8 mouse cellular contexts compared by ENCODE assay signal in the genomic region with DNA sequence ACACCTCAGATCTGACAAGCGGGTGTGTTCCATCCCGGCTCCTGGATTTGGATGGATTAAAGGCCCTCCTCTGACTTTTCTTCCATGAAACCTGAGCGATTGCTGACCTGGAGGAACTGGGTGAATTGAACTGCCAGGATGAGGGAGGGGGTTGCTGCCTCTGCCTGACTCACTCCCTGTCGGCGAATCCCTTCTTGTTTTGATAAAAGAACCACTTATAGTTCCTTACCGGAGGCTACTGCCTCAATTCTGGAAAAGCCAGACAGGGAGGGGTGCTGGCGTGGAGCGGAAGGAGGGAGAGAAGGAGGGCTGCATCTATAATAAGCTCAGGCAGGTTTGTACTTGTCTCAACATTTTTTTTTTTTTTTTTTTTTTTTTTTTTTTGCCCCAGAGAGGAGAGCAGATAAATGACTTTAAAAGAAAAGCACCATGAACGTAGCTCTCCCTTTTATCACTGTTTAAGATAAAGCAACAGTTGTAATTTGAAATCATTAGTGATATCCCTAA.
A peak's percentile ranks its signal among the peaks of the same experiment; 100 is the strongest.
DNase-seq lines count a peak whose midpoint lies in the region; ATAC-seq and TF ChIP-seq lines count a peak whose summit lies in the region.

No protein-coding gene starts in this region.

- TF ChIP-seq POLR2A in thymus, adult 2 months (IDR thresholded peaks at IDR 0.05; ENCODE audit: control insufficient read depth, extremely low read depth, insufficient read depth, low read length, poor library complexity), result no peak

- ATAC-seq in forebrain, embryonic 12.5 days (ENCODE audit: low FRiP score), result 0 out of 2 replicates have a peak, but pooled peaks have one; percentile 2
- no peak for ATAC-seq in intestine, postnatal 0 days

- H3K9ac ChIP-seq in forebrain, embryonic 12.5 days, result peak overlapping the region; percentile 70
- H3K9ac ChIP-seq in intestine, postnatal 0 days (ENCODE audit: low read depth, low read length), result 0 out of 2 replicates have a peak overlapping the region, but pooled peaks have one; percentile 85

- H3K9me3 ChIP-seq in forebrain, embryonic 12.5 days, result no peaks in the 10 kb centered on the region
- no peaks in the 10 kb centered on the region for H3K9me3 ChIP-seq in intestine, postnatal 0 days (ENCODE audit: control insufficient read depth)

- H3K27ac ChIP-seq in forebrain, embryonic 12.5 days, result peak overlapping the region; percentile 47; the same call in 1 of the 2 replicates
- H3K27ac ChIP-seq in intestine, postnatal 0 days (ENCODE audit: low read depth, low read length), result peak overlapping the region; percentile 54; the same call in 1 of the 2 replicates
- no peak overlapping the region for H3K27ac ChIP-seq in thymus, adult 2 months (ENCODE audit: control insufficient read depth, insufficient read depth, low read length)

- peak; percentile 44 to 45 for DNase-seq in right cerebral cortex, postnatal 10 days (ENCODE audit: low spot score in 2 of 2)
- DNase-seq in right cerebral cortex, postnatal 14 days, result no peak
- DNase-seq in mesoderm, embryonic 11.5 days (ENCODE audit: low read depth, low spot score), result peak; percentile 46
- no peak for DNase-seq in MN1 (ENCODE audit: low spot score)
- no peak for DNase-seq in cerebellum, adult 8-10 months
- no peak for DNase-seq in thymus, adult 2 months

- H3K4me3 ChIP-seq in forebrain, embryonic 12.5 days (replicated peaks), result peak overlapping the region; percentile 69
- H3K4me3 ChIP-seq in intestine, postnatal 0 days (ENCODE audit: low read depth, low read length), result peak overlapping the region; percentile 72
- no peak overlapping the region for H3K4me3 ChIP-seq in thymus, adult 2 months (ENCODE audit: control insufficient read depth, insufficient read depth, low read length)

- H3K27me3 ChIP-seq in forebrain, embryonic 12.5 days, result peaks cover 26% of the 10 kb centered on the region
- peaks cover 6% of the 10 kb centered on the region; the same call in 1 of the 2 replicates for H3K27me3 ChIP-seq in intestine, postnatal 0 days (replicated peaks; ENCODE audit: control insufficient read depth, insufficient read depth, low read length)
- H3K27me3 ChIP-seq in thymus, adult 2 months (ENCODE audit: control insufficient read depth, insufficient read depth, low read length), result peaks cover 8% of the 10 kb centered on the region; the same call in 1 of the 2 replicates

- no peaks in the 10 kb centered on the region for H3K36me3 ChIP-seq in forebrain, embryonic 12.5 days (replicated peaks)
- H3K36me3 ChIP-seq in intestine, postnatal 0 days (ENCODE audit: control insufficient read depth, insufficient read depth), result no peaks in the 10 kb centered on the region
- no peaks in the 10 kb centered on the region for H3K36me3 ChIP-seq in thymus, adult 2 months (ENCODE audit: control insufficient read depth, insufficient read depth, low read length)

- WGBS in forebrain, embryonic 12.5 days, result under 1% methylated on average over 9 of the region's 9 CpGs
- 17% methylated on average over 9 of the region's 9 CpGs for WGBS in intestine, postnatal 0 days
- WGBS in thymus, adult 2 months, result 45% methylated on average over 9 of the region's 9 CpGs

- TF ChIP-seq CTCF in intestine, postnatal 0 days (IDR thresholded peaks at IDR 0.05; ENCODE audit: low read depth), result no peak
- TF ChIP-seq CTCF in thymus, adult 2 months (IDR thresholded peaks at IDR 0.05; ENCODE audit: borderline replicate concordance, control insufficient read depth, extremely low read depth, insufficient read depth, low read length, poor library complexity), result no peak

- peak overlapping the region; percentile 99 for H3K4me2 ChIP-seq in forebrain, embryonic 12.5 days
- H3K4me2 ChIP-seq in intestine, postnatal 0 days (replicated peaks; ENCODE audit: low read depth), result peak overlapping the region; percentile 98

- H3K4me1 ChIP-seq in forebrain, embryonic 12.5 days, result peaks cover 18% of the 10 kb centered on the region
- 0 out of 2 replicates have a peak, but pooled peaks cover 8% of the 10 kb centered on the region for H3K4me1 ChIP-seq in intestine, postnatal 0 days (replicated peaks; ENCODE audit: control insufficient read depth, insufficient read depth, low read length)
- H3K4me1 ChIP-seq in thymus, adult 2 months (replicated peaks; ENCODE audit: control insufficient read depth, insufficient read depth, low read length), result no peaks in the 10 kb centered on the region; the same call in 1 of the 2 replicates

Comparison
In these comparisons a context has a peak if more than half of its experiments do, and no peak if none do; other contexts are left out.
1. DNase-seq: peak in right cerebral cortex, postnatal 10 days (2 of 2) and mesoderm, embryonic 11.5 days (single experiment); none in right cerebral cortex, postnatal 14 days (single experiment), MN1 (single experiment), cerebellum, adult 8-10 months (single experiment) and thymus, adult 2 months (single experiment).